Mouse (Mus musculus): ENCODE measurements at regions not wholly inside any gene's neighbourhood (a gene's known extent, or its start where the extent isn't known, plus 50 kb on each side); places are given as distances from the start of the nearest gene placed in this dataset.

DNA sequence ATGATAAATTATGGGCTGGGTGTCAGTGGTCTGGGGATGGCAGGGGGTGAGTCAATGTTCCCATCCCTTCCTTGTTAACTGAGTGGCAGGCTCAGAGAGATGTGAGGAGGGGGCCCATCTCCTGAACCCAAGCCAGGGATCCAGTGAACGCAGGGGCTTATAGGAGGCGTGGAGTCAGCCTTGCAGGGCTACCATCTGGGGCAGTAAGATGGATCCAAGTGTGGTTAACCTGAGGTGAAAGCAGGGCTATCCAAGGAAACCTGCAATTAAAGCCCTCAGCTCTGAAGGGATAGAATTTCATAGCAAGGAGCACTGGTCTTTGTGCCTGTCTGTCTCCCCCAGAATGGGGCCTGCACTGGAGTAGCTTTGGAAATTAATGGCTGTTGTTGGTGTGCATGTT, 103.3 kb upstream of the Mgmt start:
- DNase-seq (ENCODE audit: low spot score in 2 of 2): no peak

DNA sequence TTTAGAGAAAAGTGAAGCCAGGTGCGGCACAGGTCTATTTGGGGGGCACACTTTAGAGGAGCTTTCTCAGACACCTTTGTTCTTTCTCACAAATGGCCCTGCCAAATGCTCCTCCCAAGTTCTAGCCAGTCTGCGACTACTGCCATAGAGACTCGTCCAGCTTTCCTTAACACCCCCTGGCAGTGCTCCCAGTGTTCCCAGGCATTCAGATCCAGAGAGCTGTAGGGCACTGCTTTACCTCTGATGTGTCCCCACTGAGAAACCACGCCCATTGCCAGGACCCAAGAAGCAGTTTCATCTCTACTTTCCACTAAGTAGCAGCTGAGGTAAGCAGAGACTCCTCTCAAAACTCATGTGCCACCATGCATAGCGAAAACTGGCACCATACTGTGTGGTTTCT, 102.3 kb upstream of the Mgmt start:
- DNase-seq (ENCODE audit: low spot score in 2 of 2): no peak

DNA sequence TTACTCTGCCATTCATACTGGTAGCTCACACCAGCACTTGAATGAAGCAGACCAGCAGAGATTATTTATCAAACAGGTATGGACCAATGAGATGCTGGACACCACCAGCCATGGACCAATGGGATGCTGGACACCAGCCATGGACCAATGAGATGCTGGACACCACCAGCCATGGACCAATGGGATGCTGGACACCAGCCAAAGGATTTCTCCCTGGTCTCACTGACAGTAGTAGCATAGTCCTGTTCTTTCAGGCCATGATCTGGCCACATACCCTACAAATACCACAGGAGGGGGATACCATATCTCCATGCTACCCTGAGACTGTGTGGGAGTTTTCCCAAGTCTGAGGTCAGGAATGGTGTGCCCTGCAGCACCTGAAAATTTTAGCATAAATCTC, 98.0 kb upstream of the Mgmt start:
- no peak for DNase-seq (ENCODE audit: low spot score in 2 of 2)

- DNase-seq (ENCODE audit: low spot score in 2 of 2): no peak
Observed at GRCm38 (mm10) chr7:136797780-136798435, 96.5 kb upstream of the Mgmt start.

DNA sequence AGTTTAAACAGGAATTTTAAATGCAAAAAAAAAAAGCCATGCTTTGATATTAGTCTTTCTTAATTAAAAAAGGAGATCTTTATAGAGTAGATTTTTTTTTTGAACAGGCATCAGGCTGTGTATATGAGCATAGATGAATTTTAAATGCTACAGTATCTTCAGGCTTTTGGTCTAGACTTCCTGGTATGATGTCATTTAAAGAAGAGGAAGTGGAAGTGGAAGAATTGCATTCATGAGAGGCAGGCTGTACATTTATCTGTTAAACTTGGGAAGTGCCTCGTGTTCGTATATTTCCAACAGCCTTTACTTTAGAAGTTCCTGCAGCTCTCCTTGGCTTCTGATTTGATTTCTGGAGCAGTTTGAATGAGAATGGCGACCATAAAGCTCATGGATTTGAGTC, 95.8 kb upstream of the Mgmt start:
- no peak for DNase-seq (ENCODE audit: low spot score in 2 of 2)

DNA sequence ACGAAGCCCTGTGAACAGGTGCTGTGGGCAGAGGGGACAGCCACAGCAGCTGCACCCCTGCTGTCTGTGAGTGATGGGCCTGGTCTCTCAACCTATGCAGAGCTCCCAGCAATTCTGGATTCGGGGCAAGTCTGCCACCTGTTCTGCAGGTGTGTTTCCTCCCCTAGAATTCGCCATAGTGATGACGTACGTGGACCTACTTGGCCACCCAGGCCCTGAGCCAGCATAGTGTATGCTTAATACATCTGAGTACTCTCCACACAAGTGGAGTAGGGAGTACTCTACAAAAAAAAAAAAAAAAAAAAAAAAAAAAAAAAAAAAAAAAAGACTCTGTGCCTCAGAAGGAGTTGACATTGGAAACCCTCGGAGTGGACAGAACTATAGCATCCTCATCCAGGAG, 87.3 kb upstream of the Mgmt start:
- no peak for DNase-seq (ENCODE audit: low spot score in 2 of 2)

GRCm38 (mm10) chr7:136807968-136808367, 86.4 kb upstream of the Mgmt start:
- no peak for DNase-seq (ENCODE audit: low spot score in 2 of 2)

DNA sequence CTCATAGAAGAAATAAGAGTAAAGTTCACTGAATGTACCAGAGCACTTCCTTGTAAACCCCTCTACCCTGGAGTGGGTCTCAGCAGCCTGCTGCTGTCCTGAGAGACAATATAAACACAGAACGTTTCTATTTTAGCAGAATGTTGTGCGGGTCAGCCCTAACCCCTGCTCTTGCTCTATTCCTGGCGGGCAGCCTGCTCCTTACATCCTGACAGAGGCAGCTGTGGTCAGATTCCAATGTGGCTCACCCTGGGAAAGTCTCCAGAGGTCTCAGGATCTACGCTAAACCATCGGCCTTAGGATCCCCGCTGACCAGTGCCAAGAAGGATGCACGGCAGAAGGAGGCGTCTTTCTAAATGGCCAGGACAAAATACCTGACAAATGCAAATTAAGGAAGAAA, 84.8 kb upstream of the Mgmt start:
- DNase-seq (ENCODE audit: low spot score in 2 of 2): no peak

GRCm38 (mm10) chr7:136813691-136814325, 80.6 kb upstream of the Mgmt start:
- DNase-seq (ENCODE audit: low spot score in 2 of 2): no peak

- no peak for DNase-seq (ENCODE audit: low spot score in 2 of 2)
Observed at GRCm38 (mm10) chr7:136814751-136815150, 79.7 kb upstream of the Mgmt start.

GRCm38 (mm10) chr7:136820291-136820690, 74.1 kb upstream of the Mgmt start:
- no peak for DNase-seq (ENCODE audit: low spot score in 2 of 2)

GRCm38 (mm10) chr7:136825647-136826046, 68.8 kb upstream of the Mgmt start:
- no peak for DNase-seq (ENCODE audit: low spot score in 2 of 2)

DNA sequence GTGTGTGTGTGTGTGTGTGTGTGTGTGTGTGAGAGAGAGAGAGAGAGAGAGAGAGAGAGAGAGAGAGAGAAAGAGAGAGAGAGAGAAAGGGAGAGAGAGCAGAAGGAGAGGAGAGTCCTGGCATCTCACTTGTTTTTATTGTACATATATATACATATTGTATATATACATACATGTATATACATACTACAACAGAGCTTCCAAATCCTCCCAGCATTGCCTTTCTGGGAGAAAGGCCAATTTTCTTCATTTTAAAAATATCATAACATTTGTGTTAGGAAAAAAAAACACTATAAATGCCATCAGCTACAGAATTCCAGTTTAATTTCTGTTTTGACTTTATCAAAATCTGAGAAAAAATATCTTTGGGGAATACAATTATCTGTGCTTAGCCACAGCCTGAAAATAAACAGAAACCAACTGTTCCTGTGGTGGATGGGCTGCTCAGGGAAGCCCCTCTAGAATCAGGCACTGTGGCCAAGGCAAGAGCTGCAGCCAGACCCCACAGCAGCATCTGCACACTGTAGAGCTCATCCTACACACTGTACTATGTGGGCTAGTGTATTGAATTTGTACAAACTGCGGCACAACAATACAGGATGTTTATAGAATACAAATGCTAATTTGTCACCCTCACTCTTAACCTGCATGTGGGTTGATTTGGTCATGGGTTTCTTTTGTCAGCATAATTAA, 64.6 kb upstream of the Mgmt start:
- DNase-seq (ENCODE audit: low spot score in 2 of 2): no peak

DNA sequence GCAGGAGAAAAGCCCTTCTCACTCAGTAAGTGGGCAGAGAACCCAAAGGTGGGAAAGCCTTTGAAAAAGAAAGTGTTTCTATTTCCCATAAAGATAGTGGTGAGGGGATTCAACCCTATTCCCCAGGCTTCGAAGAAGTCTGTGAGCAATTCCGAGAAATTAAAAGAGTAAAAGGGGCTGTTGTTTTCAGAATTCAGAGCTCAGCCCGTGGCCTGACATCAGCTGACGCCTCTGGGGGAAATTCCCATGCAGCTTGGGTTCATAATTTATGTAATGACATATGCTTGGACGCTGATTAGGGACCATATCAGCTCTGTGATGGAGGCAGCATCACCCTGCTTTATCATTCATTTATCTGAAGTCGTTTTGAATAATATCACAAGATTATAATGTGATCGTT, 62.0 kb upstream of the Mgmt start:
- no peak for DNase-seq (ENCODE audit: low spot score in 2 of 2)

GRCm38 (mm10) chr7:136838971-136839370, 55.4 kb upstream of the Mgmt start:
- no peak for DNase-seq (ENCODE audit: low spot score in 2 of 2)

DNA sequence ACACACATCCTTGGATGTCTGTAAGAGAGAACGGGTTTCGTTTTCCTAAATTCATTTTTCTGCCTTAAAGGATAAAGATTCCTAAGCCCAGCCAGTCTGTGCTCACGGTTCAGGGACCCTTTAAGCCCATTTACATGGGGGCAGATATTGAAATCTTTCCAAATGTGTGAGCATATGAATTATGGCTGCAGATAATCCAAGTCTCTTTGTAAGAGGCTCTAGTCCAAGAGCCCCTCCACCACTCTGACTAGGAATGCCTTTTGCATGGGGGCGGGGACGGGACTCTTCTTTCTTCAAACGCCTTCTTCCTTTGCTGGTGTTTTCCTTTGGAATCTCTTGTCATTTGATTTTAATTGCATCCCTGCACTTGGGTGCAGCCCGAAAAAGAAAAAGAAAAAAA, 54.2 kb upstream of the Mgmt start:
- DNase-seq (ENCODE audit: low spot score in 2 of 2): no peak

DNA sequence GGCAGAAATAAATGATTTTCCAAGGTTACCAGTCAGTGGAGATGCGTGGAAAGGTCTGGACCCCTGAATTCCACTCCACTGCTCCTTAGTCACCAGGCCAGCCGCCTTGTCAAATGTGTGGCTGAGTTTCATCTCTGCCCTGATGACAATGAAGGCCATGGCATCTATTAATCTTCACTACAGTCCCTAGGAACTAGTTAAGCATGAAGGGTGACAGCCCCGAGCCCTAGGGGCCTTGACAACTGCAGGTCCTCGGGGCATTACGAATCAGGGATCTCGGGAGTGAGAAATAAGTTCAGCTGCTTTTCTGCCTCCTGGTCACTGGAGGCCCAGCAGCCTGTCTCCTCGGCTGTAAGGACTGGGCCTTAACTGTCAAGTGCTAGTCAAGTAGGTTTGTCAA, 51.7 kb upstream of the Mgmt start:
- no peak for DNase-seq (ENCODE audit: low spot score in 2 of 2)

DNA sequence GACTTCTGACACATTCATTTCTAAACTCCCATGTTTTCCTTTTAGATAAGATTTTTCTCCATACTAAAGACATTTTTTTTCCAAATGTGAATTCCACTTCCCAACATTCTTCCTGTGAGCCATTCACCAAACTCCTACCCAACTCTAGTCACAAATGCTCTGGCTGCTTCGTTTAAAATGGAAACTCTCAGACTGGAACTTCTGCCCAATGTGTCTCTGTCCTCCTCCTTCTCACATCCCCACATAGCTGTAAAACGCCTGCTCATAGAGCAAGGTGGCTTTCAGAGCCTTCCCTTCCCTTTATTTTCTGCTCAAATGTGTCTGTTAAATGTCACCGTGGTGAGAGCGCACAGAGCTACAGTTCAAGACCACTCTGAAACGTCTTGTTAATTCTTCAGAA, 50.1 kb upstream of the Mgmt start:
- DNase-seq (ENCODE audit: low spot score in 2 of 2): no peak

Data from spleen, postnatal 14 days (tissue).